Mouse (Mus musculus) gastrocnemius, adult 2 months (tissue): Measurements from ENCODE around the gene Olfr15. TPM values are rescaled to one million over a fixed set of nuclear protein-coding genes. Genes with fewer than 3 reads are reported as not detected.

Experiments used
- DNase-seq: peaks from one replicate; pipeline ENCODE4 v3.0.0; 2022
- H3K27ac ChIP-seq: fragments of 200-600 bp; 2 replicates; pipeline ENCODE4 v1.8.1; 2022; ENCODE audit warnings: mild to moderate bottlenecking
- H3K4me3 ChIP-seq: fragments of 200-600 bp; 2 replicates; pipeline ENCODE4 v1.8.1; 2022; ENCODE audit warnings: mild to moderate bottlenecking, moderate library complexity
- CTCF ChIP-seq: fragments of 200-600 bp; IDR thresholded peaks from 2 replicates; pipeline ENCODE4 v1.8.1; 2022; ENCODE audit warnings: antibody characterized with exemption, mild to moderate bottlenecking, moderate library complexity
- intact Hi-C: fragments of 180-260 bp; cut with DNase I; formaldehyde crosslinking; loops from one replicate; pipeline ENCODE4 v1.15.1; 2025
- total RNA-seq, 2 experiments: library from RNA; stranded (reverse); gene quantifications; 2 replicates each; pipeline ENCODE4 v1.2.3; 2021

Gene Olfr15
- total RNA-seq, 2 experiments from 2014 or later = not detected

- Histone ChIP-seq H3K27ac (no peak overlapping the region), H3K4me3 (no peak overlapping the region)
- no peak for TF ChIP-seq CTCF
- intact Hi-C loops = no loop called here
- no peak for DNase-seq
Measured at GRCm38 (mm10) chr16:3891621-3892295, 61.1 kb downstream of the Olfr15 start.

GRCm38 (mm10) chr16:3893739-3894138 lies 63.1 kb downstream of the Olfr15 start:
- intact Hi-C loops = no loop called here
- Histone ChIP-seq H3K4me3 (no peak overlapping the region), H3K27ac (peak overlapping the region; percentile 69)
- no peak for TF ChIP-seq CTCF
- no peak for DNase-seq

Other genes with a start within 250 kb of the Olfr15 start
- not detected for gene Olfr161, start 239.8 kb upstream of the Olfr15 start, total RNA-seq
- gene Mefv, start 112.8 kb upstream of the Olfr15 start, total RNA-seq = not detected
- gene Zfp263, start 86.8 kb upstream of the Olfr15 start, total RNA-seq = 1 to 10 TPM; 7.2 to 7.3 TPM
- gene Zfp174, start 16.4 kb downstream of the Olfr15 start, total RNA-seq = 1 to 10 TPM; 1.5 to 1.7 TPM
- gene Naa60, start 41.5 kb downstream of the Olfr15 start, total RNA-seq = 10 to 100 TPM; 29.7 to 45.7 TPM
- gene Zfp597, start 53.7 kb downstream of the Olfr15 start, total RNA-seq = 1 to 10 TPM; 6.3 to 6.6 TPM
- under 1 TPM in 1 of 2 experiments, not detected in 1; 0.31 TPM for gene Gm20695, start 53.8 kb downstream of the Olfr15 start, total RNA-seq
- gene 1700037C18Rik, start 77.8 kb downstream of the Olfr15 start, total RNA-seq = 1 to 10 TPM; 1.9 to 2.0 TPM
- 1 to 10 TPM; 8.0 to 9.1 TPM for gene Cluap1, start 77.9 kb downstream of the Olfr15 start, total RNA-seq
- gene Nlrc3, start 145.8 kb downstream of the Olfr15 start, total RNA-seq = 1 to 10 TPM; 1.6 to 4.4 TPM
- gene Slx4, start 172.9 kb downstream of the Olfr15 start, total RNA-seq = 1 to 10 TPM; 8.1 to 10.0 TPM
- gene Dnase1, start 206.1 kb downstream of the Olfr15 start, total RNA-seq = under 1 TPM in 1 of 2 experiments, not detected in 1; 0.82 TPM
- gene Trap1, start 246.9 kb downstream of the Olfr15 start, total RNA-seq = 100 to 1,000 TPM; 118 to 132 TPM